Mouse (Mus musculus) G1E (cell line): ENCODE results near the gene Adcy3. TPM values are rescaled to one million over a fixed set of nuclear protein-coding genes. Genes with fewer than 3 reads are reported as not detected.
"Not testable (repeated sequence)": the region's sequence is repeated elsewhere in the genome, so short reads cannot be mapped to it uniquely, and the experiment has no call there.

ENCODE experiments used
- ATAC-seq: 2 replicates; pipeline ENCODE4 v1.8.0; 2016; ENCODE audit warnings: mild to moderate bottlenecking; ENCODE audit not compliant: insufficient number of reproducible peaks, poor library complexity, low FRiP score, severe bottlenecking; ENCODE audit errors: extremely low read depth
- DNase-seq: peaks from one replicate; pipeline ENCODE4 v3.0.0; 2012; ENCODE audit warnings: low spot score
- H3K27me3 ChIP-seq: 2 replicates; pipeline ENCODE4 v1.6.1; 2012; ENCODE audit warnings: mild to moderate bottlenecking, low read length, inconsistent platforms; ENCODE audit not compliant: insufficient read depth
- H3K36me3 ChIP-seq: replicated peaks from 2 replicates; pipeline ENCODE3; 2012; ENCODE audit warnings: mild to moderate bottlenecking, inconsistent platforms
- H3K4me1 ChIP-seq: 2 replicates; pipeline ENCODE4 v1.6.1; 2012; ENCODE audit warnings: low read depth, low read length, inconsistent platforms, mixed read lengths; ENCODE audit not compliant: insufficient read depth
- H3K4me3 ChIP-seq: 2 replicates; pipeline ENCODE4 v1.5.1; 2012; ENCODE audit warnings: low read depth, mild to moderate bottlenecking, inconsistent platforms, low read length, moderate library complexity, mixed read lengths
- H3K9me3 ChIP-seq: replicated peaks from 2 replicates; pipeline ENCODE4 v1.6.1; 2012; ENCODE audit warnings: inconsistent platforms
- CTCF ChIP-seq: IDR thresholded peaks from 2 replicates; pipeline ENCODE4 v1.5.1; 2012; ENCODE audit warnings: low read depth, low read length, inconsistent platforms, mixed read lengths
- GATA1 ChIP-seq: IDR thresholded peaks from 2 replicates; pipeline ENCODE4 v1.6.1; 2012; ENCODE audit warnings: borderline replicate concordance, low read length, inconsistent platforms, mixed read lengths
- GATA2 ChIP-seq: IDR thresholded peaks from 2 replicates; pipeline ENCODE4 v1.6.1; 2012; ENCODE audit warnings: low read depth, low read length, inconsistent platforms, borderline replicate concordance
- POLR2AphosphoS5 ChIP-seq: IDR thresholded peaks from 2 replicates; pipeline ENCODE4 v1.6.1; 2012; ENCODE audit warnings: low read depth, low read length, inconsistent platforms; ENCODE audit not compliant: insufficient replicate concordance
- TAL1 ChIP-seq: conservative IDR thresholded peaks from 2 replicates; pipeline ENCODE4 v1.6.1; 2012; ENCODE audit warnings: low read depth, low read length, inconsistent platforms, mixed read lengths
- polyA plus RNA-seq: library from polyadenylated mRNA; stranded (reverse); fragments of >175 nt; gene quantifications from 2 replicates; pipeline ENCODE4 v1.2.3, GENCODE M21; 2012
- total RNA-seq, 2 experiments: library from RNA; stranded (forward) in 1 of 2; stranded (reverse) in 1 of 2; fragments of 200-1000 nt in 1 of 2; fragments of >200 nt in 1 of 2; fragmentation: Nextera tagmentation in 1 of 2; gene quantifications; 2 replicates each; pipeline ENCODE4 v1.2.3; 2014 to 2017

Adcy3 gene
- total and polyA plus RNA-seq, 3 experiments = 0.05 TPM; not detected in 2

GRCm38 (mm10) chr12:4211174-4211573, 78.3 kb downstream of the Adcy3 start:
- H3K36me3 ChIP-seq = peaks cover 91% of the 10 kb centered on the region
- DNase-seq = no peak
- H3K27me3 ChIP-seq = no peaks in the 10 kb centered on the region
- ATAC-seq = no peak
- TF ChIP-seq GATA2 (no peak), TAL1 (no peak), POLR2AphosphoS5 (no peak), CTCF (no peak), GATA1 (no peak)
- no peaks in the 10 kb centered on the region for H3K9me3 ChIP-seq
- H3K4me1 ChIP-seq = peaks cover 8% of the 10 kb centered on the region
- no peak overlapping the region for H3K4me3 ChIP-seq

GRCm38 (mm10) chr12:4212908-4213307, 80.0 kb downstream of the Adcy3 start:
- no peaks in the 10 kb centered on the region for H3K9me3 ChIP-seq
- no peak for TF ChIP-seq TAL1
- TF ChIP-seq CTCF = no peak
- no peak for TF ChIP-seq GATA1
- TF ChIP-seq GATA2 = no peak
- no peak for TF ChIP-seq POLR2AphosphoS5
- H3K4me3 ChIP-seq = no peak overlapping the region
- H3K36me3 ChIP-seq = peaks cover 98% of the 10 kb centered on the region
- DNase-seq (no peak), ATAC-seq (no peak)
- H3K27me3 ChIP-seq = no peaks in the 10 kb centered on the region
- H3K4me1 ChIP-seq = peaks cover 8% of the 10 kb centered on the region

GRCm38 (mm10) chr12:4230156-4230555, 97.3 kb downstream of the Adcy3 start:
- no peak for TF ChIP-seq GATA2
- TF ChIP-seq CTCF = no peak
- no peak for TF ChIP-seq GATA1
- TF ChIP-seq POLR2AphosphoS5 = no peak
- H3K36me3 ChIP-seq = peaks cover 65% of the 10 kb centered on the region
- no peaks in the 10 kb centered on the region for H3K9me3 ChIP-seq
- H3K4me3 ChIP-seq = no peak overlapping the region
- no peak for ATAC-seq
- no peaks in the 10 kb centered on the region for H3K27me3 ChIP-seq
- no peak for DNase-seq
- peaks cover 31% of the 10 kb centered on the region for H3K4me1 ChIP-seq

GRCm38 (mm10) chr12:4232777-4233176, 99.9 kb downstream of the Adcy3 start:
- H3K27me3 ChIP-seq = no peaks in the 10 kb centered on the region
- no peak for DNase-seq
- H3K4me1 ChIP-seq = peaks cover 31% of the 10 kb centered on the region
- H3K9me3 ChIP-seq = no peaks in the 10 kb centered on the region
- no peak for ATAC-seq
- peaks cover 57% of the 10 kb centered on the region for H3K36me3 ChIP-seq
- peak overlapping the region; percentile 90 for H3K4me3 ChIP-seq
- TF ChIP-seq GATA1 = no peak
- TF ChIP-seq POLR2AphosphoS5 = no peak
- no peak for TF ChIP-seq GATA2
- TF ChIP-seq TAL1 = no peak
- no peak for TF ChIP-seq CTCF

GRCm38 (mm10) chr12:4233572-4234508, 100.9 kb downstream of the Adcy3 start, which contains the start of the genes Ptrhd1 and Cenpo:
Gene Ptrhd1 (plus strand): TSS chr12:4234027.
Gene Cenpo (minus strand): TSS chr12:4234294.
- Histone ChIP-seq H3K4me1 (peaks cover 30% of the 10 kb centered on the region), H3K27me3 (no peaks in the 10 kb centered on the region), H3K4me3 (peak within 1 kb of the TSS; percentile 90), H3K36me3 (peaks cover 54% of the 10 kb centered on the region), H3K9me3 (no peaks in the 10 kb centered on the region)
- ATAC-seq (peak; percentile 90), DNase-seq (peak; percentile 84)
- TF ChIP-seq POLR2AphosphoS5 = no peak
- no peak for TF ChIP-seq TAL1
- TF ChIP-seq GATA1 = no peak
- TF ChIP-seq GATA2 = no peak
- TF ChIP-seq CTCF = no peak

GRCm38 (mm10) chr12:4237481-4237880, 104.6 kb downstream of the Adcy3 start:
- no peak for DNase-seq
- Histone ChIP-seq H3K9me3 (no peaks in the 10 kb centered on the region), H3K27me3 (no peaks in the 10 kb centered on the region), H3K36me3 (peaks cover 31% of the 10 kb centered on the region), H3K4me1 (peaks cover 12% of the 10 kb centered on the region), H3K4me3 (no peak overlapping the region)
- TF ChIP-seq TAL1 (no peak), GATA2 (no peak), CTCF (no peak)
- no peak for ATAC-seq

- peaks cover 31% of the 10 kb centered on the region for H3K36me3 ChIP-seq
- H3K4me1 ChIP-seq, H3K4me3 ChIP-seq, H3K27me3 ChIP-seq, ATAC-seq, H3K9me3 ChIP-seq, DNase-seq: not testable (repeated sequence)
Measured at GRCm38 (mm10) chr12:4240281-4240680, 107.4 kb downstream of the Adcy3 start.
